Mouse (Mus musculus): ENCODE data around the gene Hoxd9.

- TF ChIP-seq POLR2A (IDR thresholded peaks at IDR 0.05; ENCODE audit: insufficient read depth, low read length) (no peak), CTCF (IDR thresholded peaks at IDR 0.05; ENCODE audit: low read depth, low read length) (no peak), EP300 (IDR thresholded peaks at IDR 0.05; ENCODE audit: insufficient read depth, low read depth, low read length) (no peak)
These were observed 16.0 kb downstream of the Hoxd9 start for GRCm38 (mm10) chr2:74713239-74714150.

Data from ES-Bruce4 (cell line).